Mouse (Mus musculus) megakaryocyte, embryonic 14.5 days (primary cell): Measurements from ENCODE around the gene Igf1r. TPM values are rescaled to one million over a fixed set of nuclear protein-coding genes. Genes with fewer than 3 reads are reported as not detected.

ENCODE experiments used
- H3K27me3 ChIP-seq: replicated peaks from 2 replicates; pipeline ENCODE3; 2012; ENCODE audit warnings: inconsistent platforms
- H3K36me3 ChIP-seq: replicated peaks from 2 replicates; pipeline ENCODE3; 2012; ENCODE audit warnings: low read length, inconsistent platforms, mixed read lengths
- H3K4me1 ChIP-seq: 2 replicates; pipeline ENCODE4 v1.6.1; 2012; ENCODE audit warnings: inconsistent platforms
- H3K4me3 ChIP-seq: replicated peaks from 2 replicates; pipeline ENCODE3; 2012; ENCODE audit warnings: moderate library complexity, mild to moderate bottlenecking, inconsistent platforms
- H3K9me3 ChIP-seq: 2 replicates; pipeline ENCODE4 v1.6.1; 2012; ENCODE audit warnings: inconsistent platforms
- FLI1 ChIP-seq: IDR thresholded peaks from 2 replicates; pipeline ENCODE4 v1.6.1; 2012; ENCODE audit warnings: low read length, inconsistent platforms, mixed read lengths
- GATA1 ChIP-seq: IDR thresholded peaks from 3 replicates; pipeline ENCODE4 v1.6.1; 2012; ENCODE audit warnings: mixed read lengths, low read length, inconsistent platforms, borderline replicate concordance
- polyA plus RNA-seq: library from polyadenylated mRNA; stranded (reverse); fragments of >175 nt; gene quantifications from 2 replicates; pipeline ENCODE4 v1.2.3, GENCODE M21; 2012; ENCODE audit warnings: low replicate concordance; ENCODE audit not compliant: insufficient read depth

Gene Igf1r
- polyA plus RNA-seq, 1 experiment: 8.7 TPM

DNA sequence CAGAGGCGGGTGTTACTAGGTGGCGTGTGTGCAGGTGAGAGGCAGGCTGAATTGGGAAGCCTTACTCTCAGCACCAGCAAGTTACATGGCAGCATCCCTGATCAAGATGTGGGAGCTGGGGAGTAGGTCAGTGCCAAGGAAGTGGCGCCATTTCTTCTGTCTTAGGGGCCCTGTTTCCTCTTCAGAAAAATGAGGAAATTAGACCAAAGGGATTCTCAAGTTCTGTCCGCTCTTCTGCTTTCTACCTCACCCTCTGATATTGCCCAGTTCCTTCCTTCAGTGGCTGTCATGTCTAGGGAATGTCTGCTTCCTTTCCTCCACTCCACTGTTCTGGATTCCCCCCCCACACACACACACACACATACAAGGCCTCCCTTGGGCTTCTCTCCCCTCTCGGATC, 48.6 kb downstream of the Igf1r start:
- H3K9me3 ChIP-seq: 0 out of 2 replicates have a peak, but pooled peaks cover 7% of the 10 kb centered on the region

DNA sequence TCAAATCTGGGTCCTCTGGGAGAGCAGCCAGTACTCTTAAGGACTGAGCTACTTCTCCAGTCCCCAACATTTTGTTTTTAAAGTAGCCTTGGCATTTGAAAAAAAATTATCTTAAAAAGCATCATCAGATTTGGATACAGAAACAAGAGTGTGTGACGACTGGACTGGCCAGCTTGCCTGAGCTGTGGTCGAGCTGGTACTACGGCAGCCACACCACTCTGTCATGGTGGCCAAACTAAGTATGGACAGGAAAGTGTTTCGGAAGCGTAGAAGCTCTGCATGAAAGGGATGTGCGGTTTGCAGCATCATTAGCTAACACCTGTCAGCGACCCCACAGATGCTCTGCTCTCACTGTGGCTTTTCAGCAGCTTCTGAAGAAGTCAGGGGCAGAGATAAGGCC, 53.4 kb downstream of the Igf1r start:
- Histone ChIP-seq H3K27me3 (no peaks in the 10 kb centered on the region), H3K4me3 (no peak overlapping the region), H3K4me1 (peaks cover 67% of the 10 kb centered on the region), H3K9me3 (no peaks in the 10 kb centered on the region), H3K36me3 (peaks cover 84% of the 10 kb centered on the region)
- no peak for TF ChIP-seq FLI1
- no peak for TF ChIP-seq GATA1

More for the DNA sequence above, 48.6 kb downstream of the Igf1r start:
- no peak for TF ChIP-seq FLI1
- no peak for TF ChIP-seq GATA1
- no peak overlapping the region for H3K4me3 ChIP-seq
- peaks cover 73% of the 10 kb centered on the region for H3K4me1 ChIP-seq
- peaks cover 52% of the 10 kb centered on the region for H3K36me3 ChIP-seq
- H3K27me3 ChIP-seq: no peaks in the 10 kb centered on the region

DNA sequence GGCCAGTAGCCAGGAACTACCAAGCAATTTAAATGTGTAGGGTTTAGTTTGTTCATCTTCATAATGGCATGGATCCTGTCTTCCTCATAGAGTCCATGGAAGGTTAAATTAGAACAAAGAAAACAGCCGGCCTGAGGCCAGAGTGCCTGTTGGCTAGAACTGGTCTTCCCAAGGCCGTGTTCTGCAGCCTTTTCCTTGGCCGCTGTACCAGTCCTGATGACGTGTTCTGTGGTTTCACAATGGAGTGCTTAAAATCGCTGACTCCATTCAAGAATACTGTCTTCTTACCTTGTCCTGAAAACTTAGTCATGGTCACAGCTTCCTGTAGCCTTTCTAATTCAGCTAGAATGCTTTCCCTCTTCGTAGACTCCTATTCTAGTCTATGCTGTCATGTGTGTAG, 53.9 kb downstream of the Igf1r start:
- no peaks in the 10 kb centered on the region for H3K9me3 ChIP-seq
- TF ChIP-seq GATA1 (no peak), FLI1 (no peak)
- no peak overlapping the region for H3K4me3 ChIP-seq
- peaks cover 85% of the 10 kb centered on the region for H3K36me3 ChIP-seq
- peaks cover 67% of the 10 kb centered on the region for H3K4me1 ChIP-seq
- H3K27me3 ChIP-seq: no peaks in the 10 kb centered on the region

DNA sequence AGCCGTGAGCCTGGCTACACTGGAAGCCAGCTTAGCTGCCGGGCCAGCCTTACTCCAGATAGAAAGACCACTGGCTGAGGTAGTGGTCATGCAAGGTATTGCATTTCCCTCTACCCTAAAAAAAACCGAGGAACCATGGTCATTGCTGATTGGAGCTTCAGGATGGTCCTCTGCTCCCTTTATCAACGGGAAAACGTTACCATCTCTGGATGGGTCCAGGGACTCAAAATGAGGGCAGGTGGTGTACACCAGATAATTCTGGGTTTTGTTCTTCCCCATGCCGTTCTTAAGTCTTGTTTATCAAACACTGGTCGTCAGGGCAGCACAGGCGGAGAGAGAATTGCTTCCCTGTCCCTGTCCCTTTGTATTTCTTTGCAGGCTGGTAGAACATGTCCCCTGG, 57.0 kb downstream of the Igf1r start:
- Histone ChIP-seq H3K9me3 (no peaks in the 10 kb centered on the region), H3K27me3 (no peaks in the 10 kb centered on the region), H3K4me3 (no peak overlapping the region), H3K4me1 (peaks cover 64% of the 10 kb centered on the region), H3K36me3 (peaks cover 94% of the 10 kb centered on the region)
- no peak for TF ChIP-seq FLI1
- no peak for TF ChIP-seq GATA1

DNA sequence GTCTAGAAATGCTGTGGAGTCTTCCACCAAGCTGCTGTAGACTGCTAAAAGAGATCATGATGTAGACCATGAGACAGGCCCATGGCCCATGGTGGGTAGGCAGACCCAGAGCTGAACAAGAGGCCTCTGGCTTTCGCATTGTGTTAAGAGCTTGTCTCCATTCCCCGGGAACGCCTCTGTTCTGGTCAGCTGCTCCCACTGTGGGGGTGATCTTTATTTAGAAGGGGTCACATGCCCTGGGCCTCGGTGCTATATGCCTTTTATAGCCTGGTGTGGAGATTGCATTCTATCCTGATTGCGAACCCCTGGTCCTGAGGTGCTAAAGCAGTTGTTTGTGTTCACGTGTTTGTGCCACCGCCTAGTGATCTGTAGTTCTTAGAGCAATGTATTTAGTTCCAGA, 57.5 kb downstream of the Igf1r start:
- TF ChIP-seq GATA1 (no peak), FLI1 (no peak)
- H3K4me3 ChIP-seq: no peak overlapping the region
- H3K27me3 ChIP-seq: no peaks in the 10 kb centered on the region
- H3K9me3 ChIP-seq: peaks cover under 1% of the 10 kb centered on the region; the same call in 1 of the 2 replicates
- H3K36me3 ChIP-seq: peaks cover 94% of the 10 kb centered on the region
- peaks cover 64% of the 10 kb centered on the region for H3K4me1 ChIP-seq

- H3K36me3 ChIP-seq: peaks cover 97% of the 10 kb centered on the region
- H3K4me1 ChIP-seq: peaks cover 63% of the 10 kb centered on the region
- no peak overlapping the region for H3K4me3 ChIP-seq
- no peaks in the 10 kb centered on the region for H3K27me3 ChIP-seq
- H3K9me3 ChIP-seq: peaks cover 7% of the 10 kb centered on the region
- TF ChIP-seq FLI1 (no peak), GATA1 (no peak)
These were observed 58.2 kb downstream of the Igf1r start for GRCm38 (mm10) chr7:68010802-68011201.

DNA sequence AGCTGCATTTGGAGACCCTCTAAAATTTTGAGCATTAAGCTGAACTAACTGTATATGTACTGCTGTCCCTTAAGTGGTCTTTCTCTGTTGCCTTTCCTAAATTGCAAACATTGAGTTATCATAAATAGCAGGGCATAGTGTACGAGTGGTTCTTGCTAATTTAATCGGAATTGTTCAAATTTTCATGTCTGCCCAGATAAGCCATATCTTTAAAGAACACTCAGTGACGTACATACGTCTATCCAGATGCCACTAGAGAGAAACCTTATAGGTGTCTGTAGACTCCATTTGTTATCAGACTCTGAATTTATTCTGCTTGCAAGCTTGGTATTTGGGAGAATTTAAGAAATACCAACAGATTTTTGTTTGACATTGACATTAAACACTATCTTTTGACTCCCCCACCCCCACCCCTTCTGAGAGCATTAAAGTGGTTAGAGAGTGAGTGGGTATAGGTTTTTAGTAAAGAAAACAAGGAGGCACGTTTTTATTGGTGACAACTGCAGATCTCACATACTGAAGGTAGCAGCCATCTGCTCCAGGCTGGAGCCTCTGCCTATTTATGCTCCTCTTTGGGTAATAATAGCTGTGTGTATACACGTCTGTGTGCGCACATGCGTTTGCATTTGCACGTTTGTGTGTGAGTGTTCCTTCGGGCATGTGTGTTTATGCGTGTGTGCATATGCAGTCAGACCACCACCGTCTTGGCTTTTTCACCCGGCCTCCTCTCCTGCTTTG, 58.9 kb downstream of the Igf1r start:
- H3K27me3 ChIP-seq: no peaks in the 10 kb centered on the region
- no peak overlapping the region for H3K4me3 ChIP-seq
- peaks cover 11% of the 10 kb centered on the region for H3K9me3 ChIP-seq
- TF ChIP-seq GATA1: no peak
- no peak for TF ChIP-seq FLI1
- peaks cover 97% of the 10 kb centered on the region for H3K36me3 ChIP-seq
- H3K4me1 ChIP-seq: peaks cover 56% of the 10 kb centered on the region

GRCm38 (mm10) chr7:68012123-68012474, 59.5 kb downstream of the Igf1r start:
- TF ChIP-seq FLI1 (no peak), GATA1 (no peak)
- Histone ChIP-seq H3K4me1 (peaks cover 50% of the 10 kb centered on the region), H3K36me3 (peaks cover 96% of the 10 kb centered on the region), H3K9me3 (peaks cover 11% of the 10 kb centered on the region), H3K4me3 (no peak overlapping the region), H3K27me3 (no peaks in the 10 kb centered on the region)

- no peak for TF ChIP-seq GATA1
- no peak for TF ChIP-seq FLI1
- Histone ChIP-seq H3K36me3 (peaks cover 82% of the 10 kb centered on the region), H3K4me1 (peaks cover 39% of the 10 kb centered on the region), H3K9me3 (peaks cover 11% of the 10 kb centered on the region), H3K27me3 (no peaks in the 10 kb centered on the region), H3K4me3 (no peak overlapping the region)
These were observed 61.9 kb downstream of the Igf1r start for GRCm38 (mm10) chr7:68014495-68014894.

- Histone ChIP-seq H3K9me3 (peaks cover 11% of the 10 kb centered on the region), H3K27me3 (no peaks in the 10 kb centered on the region), H3K36me3 (peaks cover 82% of the 10 kb centered on the region), H3K4me3 (no peak overlapping the region), H3K4me1 (peaks cover 31% of the 10 kb centered on the region)
- TF ChIP-seq FLI1: no peak
- TF ChIP-seq GATA1: no peak
These were observed 62.8 kb downstream of the Igf1r start for GRCm38 (mm10) chr7:68015404-68015803.

DNA sequence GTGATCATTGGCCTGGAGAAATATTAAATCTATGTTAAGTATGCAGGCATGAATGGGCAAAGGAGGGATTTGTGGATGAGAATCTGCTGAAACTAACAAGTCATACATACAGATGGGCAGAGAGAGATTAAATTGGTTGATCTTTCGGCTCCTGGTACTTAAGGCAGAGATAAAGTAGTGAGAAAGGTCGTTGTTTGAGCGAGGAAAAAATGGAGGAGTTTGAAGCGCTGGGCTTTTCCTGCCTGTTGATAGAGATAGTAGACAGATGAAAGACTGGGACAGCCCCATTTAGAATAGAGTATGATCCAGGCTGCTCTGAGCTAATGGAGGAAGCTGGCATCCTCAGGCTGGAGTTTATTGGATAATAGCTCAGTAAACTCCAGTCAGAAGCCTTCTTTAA, 65.4 kb downstream of the Igf1r start:
- Histone ChIP-seq H3K4me1 (peaks cover 18% of the 10 kb centered on the region), H3K9me3 (peaks cover 11% of the 10 kb centered on the region), H3K36me3 (peaks cover 81% of the 10 kb centered on the region), H3K27me3 (no peaks in the 10 kb centered on the region), H3K4me3 (no peak overlapping the region)
- TF ChIP-seq GATA1 (no peak), FLI1 (no peak)
